Mouse (Mus musculus): Measurements from ENCODE around the gene Lect2. TPM values are rescaled to one million over a fixed set of nuclear protein-coding genes. Genes with fewer than 3 reads are reported as not detected.

Lect2 gene
- polyA plus RNA-seq, 1 experiment from 2014 or later, result not detected

DNA sequence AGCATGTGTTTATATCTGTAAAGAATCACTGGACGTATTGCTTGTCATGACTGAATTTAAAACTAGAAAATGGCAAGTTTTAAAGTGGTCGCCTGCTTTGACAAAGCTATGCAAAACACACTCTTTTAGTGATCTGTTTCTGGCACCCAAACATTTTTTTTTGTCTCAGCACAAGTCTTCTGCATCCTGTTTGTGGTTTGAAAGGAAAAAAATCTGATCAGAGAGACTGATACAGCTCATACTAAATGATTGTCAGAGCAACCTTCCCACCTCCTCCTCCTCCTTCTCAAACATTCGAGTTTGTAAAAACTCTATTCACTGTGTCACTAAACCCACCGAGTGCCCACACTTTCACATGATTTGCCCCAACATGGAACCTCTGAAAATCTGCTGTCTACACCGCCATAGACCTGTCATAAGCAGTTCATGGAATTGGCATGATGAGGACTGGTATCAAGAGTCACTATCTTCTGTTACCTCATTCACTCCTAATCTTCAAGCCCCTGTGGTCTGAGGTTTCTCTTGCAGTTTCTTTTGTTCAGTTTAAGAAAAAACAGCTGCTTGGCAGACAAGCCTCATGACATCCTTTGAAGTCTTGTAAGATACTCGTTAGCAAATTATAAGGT is 41.3 kb downstream of the Lect2 start:
- 82% methylated on average over 6 of the region's 6 CpGs for WGBS
- Histone ChIP-seq H3K4me3 (ENCODE audit: low read depth, low read length) (no peak overlapping the region), H3K27me3 (ENCODE audit: control insufficient read depth, insufficient read depth, low read length) (no peaks in the 10 kb centered on the region), H3K4me2 (ENCODE audit: low read depth, low read length) (no peak overlapping the region), H3K4me1 (ENCODE audit: control insufficient read depth, insufficient read depth, low read length) (no peaks in the 10 kb centered on the region), H3K27ac (ENCODE audit: low read depth, low read length) (no peak overlapping the region), H3K36me3 (ENCODE audit: control insufficient read depth, insufficient read depth, low read length) (no peaks in the 10 kb centered on the region), H3K9me3 (ENCODE audit: control insufficient read depth, low read length) (no peaks in the 10 kb centered on the region), H3K9ac (replicated peaks; ENCODE audit: low read depth, low read length) (no peak overlapping the region)
- no peak for ATAC-seq (ENCODE audit: low read depth)

DNA sequence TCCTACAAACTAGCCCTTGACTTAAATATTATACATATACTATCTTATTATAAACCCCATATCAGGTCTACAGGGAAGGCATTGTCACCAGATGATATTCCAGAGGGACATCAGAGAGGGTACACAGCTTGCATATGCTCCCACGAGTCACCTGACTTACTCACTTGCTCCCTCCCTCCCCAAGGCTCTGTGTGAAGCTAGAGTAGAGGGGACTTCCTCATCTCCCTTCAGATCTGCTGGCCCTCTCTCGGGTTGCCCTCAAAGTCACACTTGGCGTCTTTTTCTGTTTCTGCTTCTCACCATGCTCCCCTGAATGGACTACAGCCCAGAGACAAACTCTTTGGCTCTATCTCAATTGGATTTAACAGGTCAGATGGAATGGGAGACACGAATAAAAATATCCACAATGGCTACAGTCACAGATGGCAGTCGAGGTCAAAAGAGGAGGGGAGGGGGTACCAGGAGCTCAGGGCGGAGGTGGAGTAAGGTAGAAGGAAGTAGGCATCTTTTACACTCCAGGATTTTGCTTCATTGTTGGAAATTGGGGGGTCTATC is 46.4 kb downstream of the Lect2 start:
- WGBS, result 70% methylated on average over 6 of the region's 6 CpGs
- no peak for ATAC-seq (ENCODE audit: low read depth)
- H3K9ac ChIP-seq (replicated peaks; ENCODE audit: low read depth, low read length), result no peak overlapping the region

DNA sequence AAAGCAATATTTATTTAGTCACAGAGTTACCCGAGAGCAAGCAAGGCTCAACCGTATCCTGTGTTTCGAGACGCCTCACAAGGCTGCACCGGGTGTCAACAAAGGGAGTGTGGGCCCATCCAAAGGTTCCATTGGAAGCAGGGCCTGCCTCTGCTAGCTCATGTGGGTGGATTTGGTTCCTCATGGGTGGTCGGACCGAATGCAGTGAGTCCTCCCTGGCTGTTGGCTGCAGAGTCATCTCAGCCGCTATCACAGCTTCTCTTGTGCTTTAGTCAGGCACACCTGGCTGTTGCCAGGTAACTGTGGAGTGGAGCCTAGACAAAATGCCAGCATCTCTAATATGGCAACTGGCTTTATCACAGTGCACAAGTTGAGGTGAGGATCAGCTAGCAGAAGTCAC is 47.7 kb downstream of the Lect2 start:
- Histone ChIP-seq H3K4me1 (ENCODE audit: control insufficient read depth, insufficient read depth, low read length) (no peaks in the 10 kb centered on the region), H3K9me3 (ENCODE audit: control insufficient read depth, low read length) (no peaks in the 10 kb centered on the region), H3K27ac (ENCODE audit: low read depth, low read length) (no peak overlapping the region), H3K4me2 (ENCODE audit: low read depth, low read length) (no peak overlapping the region), H3K4me3 (ENCODE audit: low read depth, low read length) (no peak overlapping the region), H3K27me3 (ENCODE audit: control insufficient read depth, insufficient read depth, low read length) (no peaks in the 10 kb centered on the region), H3K36me3 (ENCODE audit: control insufficient read depth, insufficient read depth, low read length) (no peaks in the 10 kb centered on the region), H3K9ac (replicated peaks; ENCODE audit: low read depth, low read length) (no peak overlapping the region)
- 89% methylated on average over 8 of the region's 8 CpGs for WGBS
- ATAC-seq (ENCODE audit: low read depth), result no peak

More for the DNA sequence above, 46.4 kb downstream of the Lect2 start:
- Histone ChIP-seq H3K9me3 (ENCODE audit: control insufficient read depth, low read length) (no peaks in the 10 kb centered on the region), H3K4me3 (ENCODE audit: low read depth, low read length) (no peak overlapping the region), H3K4me1 (ENCODE audit: control insufficient read depth, insufficient read depth, low read length) (no peaks in the 10 kb centered on the region), H3K27ac (ENCODE audit: low read depth, low read length) (no peak overlapping the region), H3K36me3 (ENCODE audit: control insufficient read depth, insufficient read depth, low read length) (no peaks in the 10 kb centered on the region), H3K27me3 (ENCODE audit: control insufficient read depth, insufficient read depth, low read length) (no peaks in the 10 kb centered on the region), H3K4me2 (ENCODE audit: low read depth, low read length) (no peak overlapping the region)

DNA sequence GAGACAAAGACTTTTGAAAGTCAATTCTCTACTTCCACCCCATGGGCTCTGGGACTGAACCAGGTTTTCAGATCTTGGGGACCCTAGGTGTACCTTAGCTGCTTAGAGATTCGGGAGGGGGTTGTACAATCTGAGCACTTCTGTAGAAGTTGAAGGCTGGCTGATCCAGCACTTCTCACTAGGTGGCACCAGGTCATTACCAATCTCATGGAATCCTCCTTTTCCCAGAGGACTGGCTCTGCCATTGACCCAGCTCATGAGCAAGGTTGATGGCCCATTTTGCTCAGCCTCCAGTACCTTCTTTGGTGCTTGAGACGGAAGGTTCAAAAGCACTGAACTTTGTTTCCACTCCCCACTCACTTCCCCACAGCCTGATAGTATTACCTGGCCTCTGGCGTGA is 48.2 kb downstream of the Lect2 start:
- Histone ChIP-seq H3K27ac (ENCODE audit: low read depth, low read length) (no peak overlapping the region), H3K4me1 (ENCODE audit: control insufficient read depth, insufficient read depth, low read length) (no peaks in the 10 kb centered on the region), H3K9me3 (ENCODE audit: control insufficient read depth, low read length) (no peaks in the 10 kb centered on the region), H3K9ac (replicated peaks; ENCODE audit: low read depth, low read length) (no peak overlapping the region), H3K27me3 (ENCODE audit: control insufficient read depth, insufficient read depth, low read length) (no peaks in the 10 kb centered on the region), H3K4me2 (ENCODE audit: low read depth, low read length) (no peak overlapping the region), H3K36me3 (ENCODE audit: control insufficient read depth, insufficient read depth, low read length) (no peaks in the 10 kb centered on the region), H3K4me3 (ENCODE audit: low read depth, low read length) (no peak overlapping the region)
- no peak for ATAC-seq (ENCODE audit: low read depth)
- WGBS, result 78% methylated on average over 3 of the region's 3 CpGs

DNA sequence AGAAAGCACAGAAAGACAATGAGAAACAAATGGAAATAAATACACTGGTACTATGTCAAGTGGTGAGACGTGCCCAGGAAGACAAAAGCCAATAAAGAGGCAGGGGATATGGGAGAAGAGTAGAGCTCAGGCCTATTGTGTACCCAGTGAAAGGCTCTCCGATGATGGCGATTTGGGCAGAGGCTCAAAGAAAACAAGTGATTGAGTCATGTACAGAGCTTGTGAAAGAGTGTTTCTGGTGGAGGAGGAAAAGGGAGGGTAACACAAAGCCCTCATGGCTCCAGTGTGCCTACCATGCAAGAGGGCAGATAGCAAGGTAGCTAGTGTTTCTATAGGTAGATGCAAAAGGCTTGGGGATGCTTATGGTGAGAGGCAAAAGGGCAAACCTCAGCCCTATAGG is 53.9 kb downstream of the Lect2 start:
- H3K4me1 ChIP-seq (ENCODE audit: control insufficient read depth, insufficient read depth, low read length), result no peaks in the 10 kb centered on the region
- no peak overlapping the region for H3K27ac ChIP-seq (ENCODE audit: low read depth, low read length)
- H3K36me3 ChIP-seq (ENCODE audit: control insufficient read depth, insufficient read depth, low read length), result no peaks in the 10 kb centered on the region
- no peak for ATAC-seq (ENCODE audit: low read depth)
- H3K4me3 ChIP-seq (ENCODE audit: low read depth, low read length), result no peak overlapping the region
- WGBS, result 23% methylated on average over 3 of the region's 3 CpGs
- no peak overlapping the region for H3K9ac ChIP-seq (replicated peaks; ENCODE audit: low read depth, low read length)
- no peak overlapping the region for H3K4me2 ChIP-seq (ENCODE audit: low read depth, low read length)
- no peaks in the 10 kb centered on the region for H3K9me3 ChIP-seq (ENCODE audit: control insufficient read depth, low read length)
- no peaks in the 10 kb centered on the region for H3K27me3 ChIP-seq (ENCODE audit: control insufficient read depth, insufficient read depth, low read length)

Other genes starting within 250 kb of the Lect2 start
- gene Gm3045, start 121.9 kb downstream of the Lect2 start, polyA plus RNA-seq (2014; fragmentation: Nextera tagmentation; extraction: Ambion mirVana), result not detected in 2 replicates
- gene Slc25a48, start 110.1 kb downstream of the Lect2 start, polyA plus RNA-seq (2014; fragmentation: Nextera tagmentation; extraction: Ambion mirVana), result not detected in 2 replicates
- not detected in 2 replicates for gene Il9, start 66.3 kb downstream of the Lect2 start, polyA plus RNA-seq (2014; fragmentation: Nextera tagmentation; extraction: Ambion mirVana)
- gene Fbxl21, start 26.0 kb downstream of the Lect2 start, polyA plus RNA-seq (2014; fragmentation: Nextera tagmentation; extraction: Ambion mirVana), result 5.3 and 6.1 TPM in 2 replicates
- gene Tgfbi, start 61.0 kb upstream of the Lect2 start, polyA plus RNA-seq (2014; fragmentation: Nextera tagmentation; extraction: Ambion mirVana), result 0.87 and 7.9 TPM in 2 replicates
- gene Smad5, start 154.5 kb upstream of the Lect2 start, polyA plus RNA-seq (2014; fragmentation: Nextera tagmentation; extraction: Ambion mirVana), result 33.2 and 37.7 TPM in 2 replicates
- 2.0 TPM in 2 replicates for gene Gm45623, start 205.3 kb upstream of the Lect2 start, polyA plus RNA-seq (2014; fragmentation: Nextera tagmentation; extraction: Ambion mirVana)

All from neural tube, embryonic 14.5 days (tissue).